Mouse (Mus musculus) ES-E14 (cell line): Measurements from ENCODE around the gene Prickle1.

Source experiments
- MAFK ChIP-seq: IDR thresholded peaks from 2 replicates; pipeline ENCODE4 v1.6.1; 2014; ENCODE audit warnings: mild to moderate bottlenecking, low read depth, low read length, inconsistent platforms; ENCODE audit not compliant: insufficient read depth
- ZC3H11A ChIP-seq: IDR thresholded peaks from 2 replicates; pipeline ENCODE4 v1.6.1; 2012; ENCODE audit warnings: low read depth, mild to moderate bottlenecking, inconsistent platforms, low read length, borderline replicate concordance
- ZNF384 ChIP-seq: IDR thresholded peaks from 2 replicates; pipeline ENCODE4 v1.6.1; 2012; ENCODE audit warnings: low read depth, low read length, inconsistent platforms

DNA sequence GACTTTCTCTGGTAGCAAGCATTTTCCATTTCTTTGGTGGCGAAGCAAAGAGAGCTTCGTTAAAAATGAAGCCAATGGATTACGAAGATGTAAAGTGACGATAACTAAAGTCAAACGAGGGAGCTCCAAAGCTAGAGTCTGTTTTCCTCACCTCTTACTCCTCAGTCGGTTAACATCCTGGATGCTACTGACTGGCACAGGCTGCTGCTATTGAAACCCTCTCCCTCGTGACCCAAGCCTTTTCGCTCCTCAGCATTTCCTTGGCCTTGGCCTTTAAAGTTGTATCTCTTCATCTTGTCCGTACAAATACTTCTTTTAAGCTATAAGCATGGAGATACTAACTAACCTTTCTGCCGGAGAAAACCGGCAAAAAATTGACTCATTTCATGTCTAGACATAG is 1.3 kb upstream of the Prickle1 start:
- TF ChIP-seq ZNF384 = no peak
- no peak for TF ChIP-seq ZC3H11A
- TF ChIP-seq MAFK = no peak
